Mouse (Mus musculus) lung, embryonic 16.5 days (tissue): ENCODE results near the gene Lin28b. TPM values are rescaled to one million over a fixed set of nuclear protein-coding genes. Genes with fewer than 3 reads are reported as not detected.
"Not testable (repeated sequence)": the region's sequence is repeated elsewhere in the genome, so short reads cannot be mapped to it uniquely, and the experiment has no call there.

Experiments
- ATAC-seq: fragments of 200-750 bp; cut with Nextera tagmentation; 2 replicates; pipeline ENCODE4 v1.8.0; 2017; ENCODE audit warnings: low read depth, mild to moderate bottlenecking, moderate library complexity
- H3K27ac ChIP-seq: fragments of 300-500 bp; sonication (generic); 2 replicates; pipeline ENCODE4 v1.5.1; 2014; ENCODE audit warnings: mild to moderate bottlenecking, control low read depth, low read length
- H3K27me3 ChIP-seq: fragments of 300-500 bp; sonication (generic); 2 replicates; pipeline ENCODE4 v1.6.1; 2014; ENCODE audit warnings: low read depth, low read length, mixed read lengths; ENCODE audit not compliant: control insufficient read depth, insufficient read depth
- H3K36me3 ChIP-seq: fragments of 300-500 bp; sonication (generic); 2 replicates; pipeline ENCODE4 v1.6.1; 2014; ENCODE audit warnings: low read length; ENCODE audit not compliant: control insufficient read depth, insufficient read depth
- H3K4me1 ChIP-seq: fragments of 300-500 bp; sonication (generic); replicated peaks from 2 replicates; pipeline ENCODE4 v1.6.1; 2014; ENCODE audit warnings: low read length, mixed read lengths; ENCODE audit not compliant: control insufficient read depth, insufficient read depth
- H3K4me2 ChIP-seq: fragments of 300-500 bp; sonication (generic); 2 replicates; pipeline ENCODE4 v1.6.1; 2014; ENCODE audit warnings: low read depth, low read length, control low read depth
- H3K4me3 ChIP-seq: fragments of 300-500 bp; sonication (generic); 2 replicates; pipeline ENCODE4 v1.5.1; 2014; ENCODE audit warnings: mild to moderate bottlenecking, low read length, control low read depth
- H3K9ac ChIP-seq: fragments of 300-500 bp; sonication (generic); 2 replicates; pipeline ENCODE4 v1.6.1; 2014; ENCODE audit warnings: low read length, control low read depth
- H3K9me3 ChIP-seq: fragments of 300-500 bp; sonication (generic); 2 replicates; pipeline ENCODE4 v1.6.1; 2016; ENCODE audit warnings: low read length; ENCODE audit not compliant: control insufficient read depth
- WGBS: fragments of 180-500 bp; shearing (Covaris S2); extraction: QIAGEN DNeasy Blood & Tissue Kit; methylation state at CpG from one replicate; pipeline ENCODE4 v1.1.7; 2014; 5-methylcytosine and 5-hydroxymethylcytosine counted together
- polyA plus RNA-seq: library from polyadenylated mRNA; unstranded; fragments of >200 nt; fragmentation: Nextera tagmentation; extraction: Ambion mirVana; gene quantifications from 2 replicates; pipeline ENCODE4 v1.2.1, GENCODE M21; 2015

Gene Lin28b
- polyA plus RNA-seq, 1 experiment from 2014 or later = 0.48 TPM

- no peaks in the 10 kb centered on the region for H3K36me3 ChIP-seq
- 74% methylated on average over 3 of the region's 3 CpGs for WGBS
- no peak overlapping the region for H3K4me3 ChIP-seq
- H3K27ac ChIP-seq = no peak overlapping the region
- no peaks in the 10 kb centered on the region for H3K9me3 ChIP-seq
- no peaks in the 10 kb centered on the region for H3K27me3 ChIP-seq
- no peak overlapping the region for H3K9ac ChIP-seq
- H3K4me1 ChIP-seq = no peaks in the 10 kb centered on the region
- no peak for ATAC-seq
- no peak overlapping the region for H3K4me2 ChIP-seq
Observed at GRCm38 (mm10) chr10:45378269-45378668, 107.9 kb downstream of the Lin28b start.

- H3K27me3 ChIP-seq = no peaks in the 10 kb centered on the region
- no peak overlapping the region for H3K4me3 ChIP-seq
- no peak overlapping the region for H3K9ac ChIP-seq
- no peaks in the 10 kb centered on the region for H3K9me3 ChIP-seq
- ATAC-seq = no peak
- H3K4me1 ChIP-seq = no peaks in the 10 kb centered on the region
- no peaks in the 10 kb centered on the region for H3K36me3 ChIP-seq
- H3K27ac ChIP-seq = no peak overlapping the region
- 43% methylated on average over 4 of the region's 4 CpGs for WGBS
- no peak overlapping the region for H3K4me2 ChIP-seq
Observed at GRCm38 (mm10) chr10:45372994-45373692, 113.1 kb downstream of the Lin28b start.

GRCm38 (mm10) chr10:45370545-45370944 lies 115.7 kb downstream of the Lin28b start:
- H3K36me3 ChIP-seq = no peaks in the 10 kb centered on the region
- no peak overlapping the region for H3K27ac ChIP-seq
- no peaks in the 10 kb centered on the region for H3K4me1 ChIP-seq
- no peaks in the 10 kb centered on the region for H3K27me3 ChIP-seq
- no peaks in the 10 kb centered on the region for H3K9me3 ChIP-seq
- no peak for ATAC-seq
- 72% methylated on average over 2 of the region's 2 CpGs for WGBS
- no peak overlapping the region for H3K4me2 ChIP-seq
- no peak overlapping the region for H3K9ac ChIP-seq
- no peak overlapping the region for H3K4me3 ChIP-seq

- no peak for ATAC-seq
- Histone ChIP-seq H3K27ac (no peak overlapping the region), H3K9me3 (no peaks in the 10 kb centered on the region), H3K36me3 (no peaks in the 10 kb centered on the region), H3K4me3 (no peak overlapping the region), H3K27me3 (no peaks in the 10 kb centered on the region), H3K9ac (no peak overlapping the region), H3K4me1 (no peaks in the 10 kb centered on the region), H3K4me2 (no peak overlapping the region)
- WGBS = 57% methylated on average over 3 of the region's 3 CpGs
Observed at GRCm38 (mm10) chr10:45369639-45370038, 116.6 kb downstream of the Lin28b start.

- 82% methylated on average over 17 of the region's 17 CpGs for WGBS
- Histone ChIP-seq H3K9me3 (no peaks in the 10 kb centered on the region), H3K4me3 (no peak overlapping the region), H3K27me3 (no peaks in the 10 kb centered on the region), H3K4me1 (no peaks in the 10 kb centered on the region), H3K9ac (no peak overlapping the region), H3K27ac (no peak overlapping the region), H3K4me2 (no peak overlapping the region), H3K36me3 (no peaks in the 10 kb centered on the region)
- ATAC-seq = no peak
Observed at GRCm38 (mm10) chr10:45366987-45367705, 119.0 kb downstream of the Lin28b start.

GRCm38 (mm10) chr10:45363396-45363795 lies 122.8 kb downstream of the Lin28b start:
- no peak overlapping the region for H3K4me2 ChIP-seq
- H3K9me3 ChIP-seq = no peaks in the 10 kb centered on the region
- no peaks in the 10 kb centered on the region for H3K36me3 ChIP-seq
- no peak overlapping the region for H3K9ac ChIP-seq
- no peak for ATAC-seq
- H3K27ac ChIP-seq = no peak overlapping the region
- no peak overlapping the region for H3K4me3 ChIP-seq
- no peaks in the 10 kb centered on the region for H3K4me1 ChIP-seq
- WGBS = 39% methylated on average over 5 of the region's 5 CpGs
- H3K27me3 ChIP-seq = no peaks in the 10 kb centered on the region

- Histone ChIP-seq H3K4me1 (no peaks in the 10 kb centered on the region), H3K27ac (no peak overlapping the region), H3K4me2 (no peak overlapping the region), H3K4me3 (no peak overlapping the region), H3K27me3 (no peaks in the 10 kb centered on the region), H3K36me3 (no peaks in the 10 kb centered on the region), H3K9ac (no peak overlapping the region), H3K9me3 (no peaks in the 10 kb centered on the region)
- ATAC-seq = no peak
- 88% methylated on average over 6 of the region's 6 CpGs for WGBS
Observed at GRCm38 (mm10) chr10:45356091-45356490, 130.1 kb downstream of the Lin28b start.

- not testable (repeated sequence) for ATAC-seq, H3K9me3 ChIP-seq, H3K4me2 ChIP-seq, H3K4me3 ChIP-seq, H3K27me3 ChIP-seq, H3K36me3 ChIP-seq, H3K4me1 ChIP-seq, H3K27ac ChIP-seq, H3K9ac ChIP-seq
- 84% methylated on average over 3 of the region's 3 CpGs for WGBS
Observed at GRCm38 (mm10) chr10:45348143-45348542, 138.1 kb downstream of the Lin28b start.

- no peak overlapping the region for H3K4me2 ChIP-seq
- no peak overlapping the region for H3K4me3 ChIP-seq
- no peaks in the 10 kb centered on the region for H3K27me3 ChIP-seq
- no peaks in the 10 kb centered on the region for H3K4me1 ChIP-seq
- H3K36me3 ChIP-seq = no peaks in the 10 kb centered on the region
- ATAC-seq = no peak
- no peak overlapping the region for H3K9ac ChIP-seq
- WGBS = 78% methylated on average over 9 of the region's 9 CpGs
- H3K27ac ChIP-seq = no peak overlapping the region
- no peaks in the 10 kb centered on the region for H3K9me3 ChIP-seq
Observed at GRCm38 (mm10) chr10:45345217-45345616, 141.0 kb downstream of the Lin28b start.
